Mouse (Mus musculus) embryonic facial prominence, embryonic 15.5 days (tissue): ENCODE measurements around the gene Ifitm6. TPM values are rescaled to one million over a fixed set of nuclear protein-coding genes. Genes with fewer than 3 reads are reported as not detected.
"Not testable (repeated sequence)": the region's sequence is repeated elsewhere in the genome, so short reads cannot be mapped to it uniquely, and the experiment has no call there.

Experiments used
- ATAC-seq: fragments of 200-750 bp; cut with Nextera tagmentation; 2 replicates; pipeline ENCODE4 v1.8.0; 2017; ENCODE audit warnings: low read depth, moderate TSS enrichment; ENCODE audit not compliant: insufficient number of reproducible peaks, low FRiP score, low TSS enrichment
- H3K27ac ChIP-seq: fragments of 300-500 bp; sonication (generic); replicated peaks from 2 replicates; pipeline ENCODE4 v1.5.1; 2015; ENCODE audit warnings: mild to moderate bottlenecking, inconsistent platforms
- H3K27me3 ChIP-seq: fragments of 300-500 bp; sonication (generic); 2 replicates; pipeline ENCODE4 v1.6.1; 2015; ENCODE audit warnings: inconsistent platforms
- H3K36me3 ChIP-seq: fragments of 300-500 bp; sonication (generic); 2 replicates; pipeline ENCODE4 v1.6.1; 2015; ENCODE audit warnings: mild to moderate bottlenecking, inconsistent platforms
- H3K4me1 ChIP-seq: fragments of 300-500 bp; sonication (generic); 2 replicates; pipeline ENCODE4 v1.6.1; 2015; ENCODE audit warnings: inconsistent platforms
- H3K4me2 ChIP-seq: fragments of 300-500 bp; sonication (generic); replicated peaks from 2 replicates; pipeline ENCODE4 v1.6.1; 2015; ENCODE audit warnings: mild to moderate bottlenecking, inconsistent platforms
- H3K4me3 ChIP-seq: fragments of 300-500 bp; sonication (generic); replicated peaks from 2 replicates; pipeline ENCODE4 v1.5.1; 2015; ENCODE audit warnings: mild to moderate bottlenecking, inconsistent platforms
- H3K9ac ChIP-seq: fragments of 300-500 bp; sonication (generic); 2 replicates; pipeline ENCODE4 v1.6.1; 2015; ENCODE audit warnings: inconsistent platforms
- H3K9me3 ChIP-seq: fragments of 300-500 bp; sonication (generic); replicated peaks from 2 replicates; pipeline ENCODE4 v1.6.1; 2016; ENCODE audit warnings: inconsistent platforms
- WGBS: fragments of 180-500 bp; shearing (Covaris S2); methylation state at CpG from one replicate; pipeline ENCODE4 v1.1.7; 2015; 5-methylcytosine and 5-hydroxymethylcytosine counted together
- polyA plus RNA-seq: library from polyadenylated mRNA; unstranded; fragments of >200 nt; fragmentation: Nextera tagmentation; extraction: Ambion mirVana; gene quantifications from 2 replicates; pipeline ENCODE4 v1.2.1, GENCODE M21; 2015

Gene Ifitm6
- polyA plus RNA-seq, 1 experiment from 2014 or later = 2.8 TPM

GRCm38 (mm10) chr7:141040867-141041606 lies 23.3 kb upstream of the Ifitm6 start:
- Histone ChIP-seq H3K4me3 (no peak overlapping the region), H3K27me3 (no peaks in the 10 kb centered on the region), H3K9ac (no peak overlapping the region), H3K9me3 (no peaks in the 10 kb centered on the region), H3K4me1 (peaks cover 18% of the 10 kb centered on the region), H3K4me2 (0 out of 2 replicates have a peak overlapping the region, but pooled peaks have one; percentile 12), H3K27ac (peak overlapping the region; percentile 92), H3K36me3 (no peaks in the 10 kb centered on the region)
- 27% methylated on average over 6 of the region's 9 CpGs for WGBS
- no peak; the same call in 1 of the 2 replicates for ATAC-seq

GRCm38 (mm10) chr7:141039386-141040107 lies 21.8 kb upstream of the Ifitm6 start:
- Histone ChIP-seq H3K4me2 (no peak overlapping the region), H3K4me3 (no peak overlapping the region), H3K9ac (no peak overlapping the region), H3K27ac (no peak overlapping the region), H3K36me3 (no peaks in the 10 kb centered on the region), H3K4me1 (peaks cover 18% of the 10 kb centered on the region), H3K9me3 (no peaks in the 10 kb centered on the region), H3K27me3 (no peaks in the 10 kb centered on the region)
- 89% methylated on average over 4 of the region's 4 CpGs for WGBS
- ATAC-seq = no peak

GRCm38 (mm10) chr7:141038090-141039032 lies 20.6 kb upstream of the Ifitm6 start:
- H3K4me1 ChIP-seq = peaks cover 19% of the 10 kb centered on the region
- no peaks in the 10 kb centered on the region for H3K9me3 ChIP-seq
- 72% methylated on average over 20 of the region's 21 CpGs for WGBS
- H3K27ac ChIP-seq = no peak overlapping the region
- H3K27me3 ChIP-seq = no peaks in the 10 kb centered on the region
- H3K9ac ChIP-seq = no peak overlapping the region
- no peak overlapping the region for H3K4me3 ChIP-seq
- no peak overlapping the region for H3K4me2 ChIP-seq
- no peaks in the 10 kb centered on the region for H3K36me3 ChIP-seq
- no peak for ATAC-seq

GRCm38 (mm10) chr7:141036624-141037023 lies 18.9 kb upstream of the Ifitm6 start:
- H3K36me3 ChIP-seq, H3K27ac ChIP-seq, H3K9ac ChIP-seq, ATAC-seq, H3K4me2 ChIP-seq, H3K4me3 ChIP-seq, H3K9me3 ChIP-seq, H3K27me3 ChIP-seq: not testable (repeated sequence)
- H3K4me1 ChIP-seq = peaks cover 11% of the 10 kb centered on the region
- 87% methylated on average over 1 of the region's 2 CpGs for WGBS

- ATAC-seq = peak; percentile 47; the same call in 1 of the 2 replicates
- Histone ChIP-seq H3K4me1 (peaks cover 3% of the 10 kb centered on the region; the same call in 1 of the 2 replicates), H3K9ac (no peak overlapping the region), H3K36me3 (no peaks in the 10 kb centered on the region), H3K4me2 (no peak overlapping the region), H3K27me3 (no peaks in the 10 kb centered on the region), H3K9me3 (no peaks in the 10 kb centered on the region), H3K27ac (no peak overlapping the region), H3K4me3 (no peak overlapping the region)
- WGBS = 67% methylated on average over 9 of the region's 9 CpGs
Measured at GRCm38 (mm10) chr7:141032458-141033167, 14.9 kb upstream of the Ifitm6 start.

- H3K36me3 ChIP-seq = no peaks in the 10 kb centered on the region
- no peaks in the 10 kb centered on the region for H3K27me3 ChIP-seq
- WGBS = 48% methylated on average over 3 of the region's 3 CpGs
- H3K9me3 ChIP-seq = no peaks in the 10 kb centered on the region
- H3K9ac ChIP-seq = no peak overlapping the region
- ATAC-seq = no peak
- no peak overlapping the region for H3K4me3 ChIP-seq
- H3K4me1 ChIP-seq = peaks cover 3% of the 10 kb centered on the region; the same call in 1 of the 2 replicates
- H3K27ac ChIP-seq = no peak overlapping the region
- H3K4me2 ChIP-seq = no peak overlapping the region
Measured at GRCm38 (mm10) chr7:141030390-141030789, 12.7 kb upstream of the Ifitm6 start.

GRCm38 (mm10) chr7:141028831-141029230 lies 11.1 kb upstream of the Ifitm6 start, which contains the start of gene Gm17387:
Gene Gm17387 (plus strand): TSS chr7:141029131.
- 91% methylated on average over 2 of the region's 2 CpGs for WGBS
- ATAC-seq = no peak
- Histone ChIP-seq H3K36me3 (no peaks in the 10 kb centered on the region), H3K4me2 (no peak within 1 kb of the TSS), H3K4me1 (peaks cover 3% of the 10 kb centered on the region; the same call in 1 of the 2 replicates), H3K27me3 (no peaks in the 10 kb centered on the region), H3K27ac (no peak within 1 kb of the TSS), H3K9ac (no peak within 1 kb of the TSS), H3K4me3 (no peak within 1 kb of the TSS), H3K9me3 (no peaks in the 10 kb centered on the region)

GRCm38 (mm10) chr7:141026740-141027098 lies 9.0 kb upstream of the Ifitm6 start:
- H3K27ac ChIP-seq = peak overlapping the region; percentile 17
- H3K4me2 ChIP-seq = no peak overlapping the region
- H3K27me3 ChIP-seq = no peaks in the 10 kb centered on the region
- no peak overlapping the region for H3K9ac ChIP-seq
- 67% methylated on average over 5 of the region's 5 CpGs for WGBS
- no peaks in the 10 kb centered on the region for H3K9me3 ChIP-seq
- no peak overlapping the region for H3K4me3 ChIP-seq
- H3K4me1 ChIP-seq = no peaks in the 10 kb centered on the region
- no peaks in the 10 kb centered on the region for H3K36me3 ChIP-seq
- ATAC-seq = no peak

GRCm38 (mm10) chr7:141026097-141026739 lies 8.5 kb upstream of the Ifitm6 start:
- Histone ChIP-seq H3K27ac (peak overlapping the region; percentile 17), H3K9me3 (no peaks in the 10 kb centered on the region), H3K36me3 (no peaks in the 10 kb centered on the region), H3K4me3 (no peak overlapping the region), H3K27me3 (no peaks in the 10 kb centered on the region), H3K9ac (no peak overlapping the region), H3K4me2 (no peak overlapping the region), H3K4me1 (no peaks in the 10 kb centered on the region)
- no peak for ATAC-seq
- 50% methylated on average over 6 of the region's 6 CpGs for WGBS
